Mouse (Mus musculus): Measurements from ENCODE around the gene Usp44. TPM values are rescaled to one million over a fixed set of nuclear protein-coding genes. Genes with fewer than 3 reads are reported as not detected.

Usp44 gene
- polyA plus RNA-seq, 1 experiment from 2014 or later, result not detected

DNA sequence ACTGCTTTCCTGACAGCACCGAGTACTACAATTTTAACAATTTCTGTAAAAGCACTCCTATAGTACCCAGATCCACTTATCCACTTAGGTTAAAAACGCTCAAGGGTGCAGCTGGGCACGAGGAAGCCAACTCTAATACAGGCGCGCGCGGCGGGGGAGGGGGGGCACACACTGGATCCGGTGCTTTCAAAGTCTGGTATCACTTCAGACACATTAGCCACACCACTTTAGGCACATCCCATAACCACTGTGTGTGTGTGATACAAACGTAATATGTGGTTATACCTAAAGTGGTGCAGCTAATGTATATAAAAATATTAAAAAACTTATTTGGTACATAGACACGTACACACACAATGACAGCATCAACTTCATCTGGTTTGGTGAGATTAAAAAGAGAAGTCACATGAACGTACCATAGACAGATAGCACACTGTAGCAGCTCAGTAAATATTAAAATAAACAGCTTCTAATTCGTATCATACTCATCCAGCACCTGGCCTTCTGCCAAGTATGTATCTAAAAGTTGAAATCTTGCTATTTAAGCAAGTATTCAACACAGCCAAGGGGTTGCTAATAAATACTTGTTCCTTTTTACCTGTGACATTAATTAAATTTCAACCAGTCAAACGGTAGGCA is 54.6 kb downstream of the Usp44 start:
- H3K27ac ChIP-seq, result no peak overlapping the region
- no peaks in the 10 kb centered on the region for H3K36me3 ChIP-seq (ENCODE audit: inconsistent target)
- 90% methylated on average over 13 of the region's 14 CpGs for WGBS (ENCODE audit: missing documents)
- H3K79me2 ChIP-seq (ENCODE audit: inconsistent target), result peaks cover 89% of the 10 kb centered on the region
- H3K4me3 ChIP-seq (ENCODE audit: inconsistent target), result no peak overlapping the region

DNA sequence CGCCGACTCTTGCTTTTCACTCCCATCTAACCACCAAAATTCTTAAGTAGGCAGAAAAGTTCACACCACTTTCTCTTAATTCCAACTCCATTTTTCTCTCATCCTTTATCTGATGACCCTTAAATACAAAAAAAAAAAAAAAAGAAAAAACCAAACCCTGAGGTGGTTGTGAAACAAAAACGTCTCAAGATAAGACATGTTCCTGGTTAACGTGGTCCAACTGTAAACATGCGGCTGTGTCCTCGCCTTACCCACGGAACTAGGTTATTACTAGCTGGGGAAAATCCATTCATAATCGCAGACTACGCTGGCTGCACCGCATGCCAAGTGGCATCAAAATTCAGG is 57.2 kb downstream of the Usp44 start:
- WGBS (ENCODE audit: missing documents), result 12% methylated on average over 10 of the region's 10 CpGs
- H3K36me3 ChIP-seq (ENCODE audit: inconsistent target), result no peaks in the 10 kb centered on the region
- peaks cover 63% of the 10 kb centered on the region for H3K79me2 ChIP-seq (ENCODE audit: inconsistent target)
- peak overlapping the region; percentile 95 for H3K4me3 ChIP-seq (ENCODE audit: inconsistent target)
- peak overlapping the region; percentile 78 for H3K27ac ChIP-seq

DNA sequence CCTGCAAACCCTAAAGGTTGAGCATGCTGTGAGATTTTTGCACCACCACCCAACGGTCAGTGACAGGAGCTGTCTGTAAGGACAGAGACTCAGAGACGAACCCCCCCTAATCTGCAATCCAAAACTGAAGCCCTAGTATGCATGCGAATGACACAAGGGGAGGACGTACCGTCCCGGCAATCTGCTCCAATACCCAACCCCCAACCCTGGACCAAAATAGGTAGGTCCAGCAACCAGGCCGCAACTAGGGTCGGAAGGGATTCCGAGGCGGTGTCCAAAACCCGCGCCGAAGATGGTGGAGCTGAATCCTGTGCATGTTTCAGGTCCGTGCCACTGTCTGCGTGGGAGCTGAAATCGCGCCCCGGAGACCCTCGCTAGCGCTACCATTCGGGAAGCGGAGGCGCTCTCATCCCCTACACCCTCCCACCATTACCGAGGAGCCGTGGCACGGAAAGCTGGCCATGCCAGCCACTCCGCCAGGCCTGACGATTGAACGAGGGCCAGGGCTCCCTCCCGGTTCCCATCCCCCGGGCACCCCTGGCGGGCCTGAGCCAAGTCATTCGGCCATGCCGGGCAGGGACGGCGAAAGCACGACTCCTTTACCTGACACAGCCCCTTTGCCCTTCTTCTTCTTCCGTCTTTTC is 57.7 kb downstream of the Usp44 start:
- Histone ChIP-seq H3K27ac (peak overlapping the region; percentile 78), H3K4me3 (ENCODE audit: inconsistent target) (peak overlapping the region; percentile 95), H3K36me3 (ENCODE audit: inconsistent target) (no peaks in the 10 kb centered on the region), H3K79me2 (ENCODE audit: inconsistent target) (peaks cover 58% of the 10 kb centered on the region)
- 1% methylated on average over 36 of the region's 38 CpGs for WGBS (ENCODE audit: missing documents)

DNA sequence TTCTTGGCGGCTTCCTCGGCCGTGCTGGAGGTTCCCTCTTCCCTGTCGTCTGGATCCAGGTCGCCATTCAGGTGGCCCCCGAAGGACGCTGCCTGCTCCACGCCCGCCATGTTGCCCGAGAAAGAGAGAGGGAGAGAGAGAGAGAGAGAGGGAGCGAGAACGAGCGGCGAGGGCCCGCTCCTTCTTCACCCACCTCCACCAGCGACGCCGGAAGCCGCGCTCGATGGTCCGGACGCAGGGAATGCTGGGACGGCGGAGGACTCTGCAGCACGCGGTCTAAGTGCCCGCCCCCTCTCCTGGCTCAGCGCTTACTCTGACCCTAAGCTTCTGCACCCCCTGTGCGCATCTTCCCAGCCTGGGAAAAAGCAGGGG is 58.2 kb downstream of the Usp44 start:
- Histone ChIP-seq H3K27ac (peak overlapping the region; percentile 78), H3K36me3 (ENCODE audit: inconsistent target) (no peaks in the 10 kb centered on the region), H3K79me2 (ENCODE audit: inconsistent target) (peaks cover 53% of the 10 kb centered on the region), H3K4me3 (ENCODE audit: inconsistent target) (peak overlapping the region; percentile 95)
- 0% methylated on average over 16 of the region's 30 CpGs for WGBS (ENCODE audit: missing documents)

DNA sequence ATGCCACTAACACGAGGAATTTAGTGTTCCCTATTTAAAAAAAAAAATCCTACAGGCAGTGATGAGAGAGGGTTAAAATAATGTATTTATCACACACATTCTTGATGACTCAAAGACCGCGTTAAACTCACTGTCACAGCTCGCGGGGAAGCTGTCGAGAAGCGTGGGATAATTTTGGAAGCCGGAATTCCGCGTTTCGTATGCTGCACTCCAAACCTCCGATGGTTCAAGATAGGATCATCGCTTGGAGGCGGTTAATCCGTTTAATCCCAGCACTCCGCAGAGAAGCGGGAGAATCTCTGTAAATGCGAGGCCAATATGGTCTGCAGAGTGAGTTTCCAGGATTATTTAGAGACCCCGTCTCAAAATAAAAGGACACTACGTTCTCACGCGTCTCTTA is 58.6 kb downstream of the Usp44 start:
- H3K4me3 ChIP-seq (ENCODE audit: inconsistent target), result peak overlapping the region; percentile 95
- no peaks in the 10 kb centered on the region for H3K36me3 ChIP-seq (ENCODE audit: inconsistent target)
- peak overlapping the region; percentile 78; the same call in 1 of the 2 replicates for H3K27ac ChIP-seq
- WGBS (ENCODE audit: missing documents), result 11% methylated on average over 22 of the region's 22 CpGs
- H3K79me2 ChIP-seq (ENCODE audit: inconsistent target), result peaks cover 49% of the 10 kb centered on the region

DNA sequence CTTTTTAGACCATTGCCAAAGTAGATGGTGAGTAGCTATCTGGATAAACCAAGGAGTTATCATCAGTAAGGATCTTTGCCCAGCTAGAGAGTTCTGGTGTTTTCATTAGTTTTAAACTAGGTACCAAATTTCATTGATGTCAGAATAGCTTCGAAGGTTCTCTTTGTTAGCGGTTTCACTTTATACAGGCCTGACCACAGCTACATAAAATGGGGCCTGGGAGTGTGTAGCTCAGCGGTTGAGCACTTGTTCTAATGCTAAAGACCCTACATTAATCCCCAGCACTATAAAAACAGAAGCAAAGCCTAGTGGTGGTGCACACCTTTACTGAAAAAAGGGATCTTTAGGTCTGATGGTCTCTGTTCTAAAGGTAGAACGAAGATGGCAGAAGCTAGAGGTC is 59.2 kb downstream of the Usp44 start:
- Histone ChIP-seq H3K4me3 (ENCODE audit: inconsistent target) (0 out of 2 replicates have a peak overlapping the region, but pooled peaks have one; percentile 95), H3K36me3 (ENCODE audit: inconsistent target) (no peaks in the 10 kb centered on the region), H3K79me2 (ENCODE audit: inconsistent target) (peaks cover 43% of the 10 kb centered on the region), H3K27ac (no peak overlapping the region)
- WGBS (ENCODE audit: missing documents), result 89% methylated on average over 4 of the region's 4 CpGs

DNA sequence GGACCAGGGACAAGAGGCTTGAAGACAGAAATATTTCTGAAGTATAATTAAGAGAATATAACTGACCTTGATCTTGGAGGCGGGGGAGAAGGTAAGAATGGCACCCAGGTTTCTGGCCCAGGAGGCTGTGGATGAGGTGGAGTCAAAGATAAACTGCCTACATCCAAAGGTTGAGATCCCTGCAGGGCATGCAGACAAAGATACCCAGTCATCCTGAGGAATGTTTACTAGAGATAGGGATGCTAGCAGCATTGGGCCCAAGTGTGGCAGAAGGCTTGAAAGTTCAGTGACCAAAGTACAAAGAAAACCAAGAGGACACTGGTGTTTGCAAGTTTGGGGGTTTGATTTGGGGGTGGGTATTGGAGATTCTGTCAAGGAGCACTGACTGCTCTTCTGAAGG is 59.7 kb downstream of the Usp44 start:
- peaks cover 38% of the 10 kb centered on the region for H3K79me2 ChIP-seq (ENCODE audit: inconsistent target)
- H3K27ac ChIP-seq, result no peak overlapping the region
- no peak overlapping the region for H3K4me3 ChIP-seq (ENCODE audit: inconsistent target)
- H3K36me3 ChIP-seq (ENCODE audit: inconsistent target), result no peaks in the 10 kb centered on the region
- 100% methylated on average over 1 of the region's 1 CpGs for WGBS (ENCODE audit: missing documents)

DNA sequence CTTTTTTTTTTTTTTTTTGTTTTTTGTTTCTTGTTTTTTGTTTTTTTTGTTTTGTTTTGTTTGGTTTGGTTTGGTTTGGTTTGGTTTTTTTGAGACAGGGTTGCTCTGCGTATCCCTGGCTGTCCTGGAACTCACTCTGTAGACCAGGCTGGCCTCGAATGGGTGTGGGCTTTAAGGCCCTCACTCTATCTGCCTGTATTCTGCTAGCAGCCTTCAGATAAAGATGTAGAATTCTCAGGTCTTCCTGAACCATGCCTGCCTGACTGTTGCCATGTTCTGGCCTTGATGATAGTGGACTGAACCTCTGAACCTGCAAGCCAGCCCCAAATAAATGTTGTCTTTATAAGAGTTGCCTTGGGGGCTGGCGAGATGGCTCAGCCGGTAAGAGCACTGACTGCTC is 61.2 kb downstream of the Usp44 start:
- Histone ChIP-seq H3K4me3 (ENCODE audit: inconsistent target) (no peak overlapping the region), H3K36me3 (ENCODE audit: inconsistent target) (no peaks in the 10 kb centered on the region), H3K27ac (no peak overlapping the region), H3K79me2 (ENCODE audit: inconsistent target) (peaks cover 23% of the 10 kb centered on the region)
- WGBS (ENCODE audit: missing documents), result 96% methylated on average over 4 of the region's 4 CpGs

DNA sequence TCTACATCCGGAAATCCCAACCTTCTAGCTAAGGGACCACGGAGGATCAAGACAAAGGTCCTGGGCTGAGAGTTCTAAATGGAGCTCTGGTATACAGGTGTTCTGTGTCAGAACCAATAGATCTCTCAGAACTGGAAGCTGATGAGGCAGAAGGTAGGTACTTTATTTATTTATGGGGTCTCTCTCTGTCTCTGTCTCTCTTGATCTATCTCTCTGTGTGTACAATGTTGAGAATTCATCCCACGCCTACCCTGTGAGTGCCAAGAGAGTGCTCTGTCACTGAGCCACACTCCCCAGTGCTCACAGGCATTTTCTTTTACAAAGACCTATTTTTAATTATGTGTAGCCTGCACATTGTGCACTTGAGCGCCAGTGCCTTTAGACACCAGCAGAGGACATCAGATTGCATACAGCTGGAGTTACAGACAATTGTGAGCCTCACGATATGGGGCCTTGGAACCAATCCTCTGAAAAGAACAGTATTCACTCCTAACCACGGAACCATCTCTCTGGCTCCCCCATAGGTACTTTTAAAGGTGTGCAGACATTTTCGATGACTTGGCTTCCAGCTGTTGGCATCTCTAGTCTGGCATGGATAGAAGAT is 65.8 kb downstream of the Usp44 start, which contains the start of gene Metap2:
TSS of gene Metap2 (minus strand) at position 51 of the 604 bp plus-strand sequence.
- WGBS (ENCODE audit: missing documents), result 78% methylated on average over 7 of the region's 7 CpGs
- Histone ChIP-seq H3K4me3 (ENCODE audit: inconsistent target) (no peak within 1 kb of the TSS), H3K36me3 (ENCODE audit: inconsistent target) (no peaks in the 10 kb centered on the region), H3K27ac (no peak within 1 kb of the TSS), H3K79me2 (ENCODE audit: inconsistent target) (no peaks in the 10 kb centered on the region)

DNA sequence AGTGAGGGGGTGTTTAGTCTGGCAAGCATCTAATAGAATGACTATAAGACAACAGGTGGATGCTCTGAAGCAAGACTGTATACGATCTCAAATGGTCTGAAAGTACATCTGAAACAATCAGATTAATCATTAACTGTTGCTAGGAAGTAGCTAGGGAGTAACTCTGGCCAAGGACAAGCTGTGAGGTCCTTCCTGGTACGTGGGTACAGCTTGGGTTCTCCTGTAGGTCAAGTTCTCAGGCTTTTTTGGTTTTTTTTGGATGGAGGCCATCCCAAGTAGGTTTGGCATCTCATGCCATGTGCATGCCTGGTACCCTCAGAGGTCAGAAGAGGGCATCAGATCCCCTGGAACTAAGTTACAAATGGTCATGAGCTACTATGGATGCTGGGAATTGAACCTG is 67.9 kb downstream of the Usp44 start:
- H3K79me2 ChIP-seq (ENCODE audit: inconsistent target), result no peaks in the 10 kb centered on the region
- H3K27ac ChIP-seq, result no peak overlapping the region
- WGBS (ENCODE audit: missing documents), result 68% methylated on average over 2 of the region's 2 CpGs
- no peaks in the 10 kb centered on the region for H3K36me3 ChIP-seq (ENCODE audit: inconsistent target)
- H3K4me3 ChIP-seq (ENCODE audit: inconsistent target), result no peak overlapping the region

DNA sequence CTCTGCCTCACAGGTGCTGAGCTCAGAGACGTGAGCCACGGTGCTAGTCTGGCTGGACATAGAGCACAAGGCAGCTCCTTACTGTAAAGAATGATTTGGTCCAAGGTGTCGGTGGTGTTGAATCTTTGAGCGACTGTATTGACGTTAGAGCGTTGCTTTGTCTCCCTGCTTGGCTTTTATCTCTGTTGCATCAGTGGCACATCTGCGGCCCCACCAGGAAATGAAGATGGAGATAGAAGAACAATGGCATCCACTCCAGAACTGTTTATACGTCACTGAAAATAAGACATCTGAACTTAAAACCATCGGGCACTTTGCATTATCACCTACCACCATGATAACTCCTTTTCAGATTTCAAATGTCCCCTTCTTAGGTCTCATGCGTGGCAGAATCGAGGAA is 68.6 kb downstream of the Usp44 start:
- Histone ChIP-seq H3K4me3 (ENCODE audit: inconsistent target) (no peak overlapping the region), H3K79me2 (ENCODE audit: inconsistent target) (no peaks in the 10 kb centered on the region), H3K36me3 (ENCODE audit: inconsistent target) (no peaks in the 10 kb centered on the region), H3K27ac (no peak overlapping the region)
- WGBS (ENCODE audit: missing documents), result 86% methylated on average over 11 of the region's 11 CpGs

DNA sequence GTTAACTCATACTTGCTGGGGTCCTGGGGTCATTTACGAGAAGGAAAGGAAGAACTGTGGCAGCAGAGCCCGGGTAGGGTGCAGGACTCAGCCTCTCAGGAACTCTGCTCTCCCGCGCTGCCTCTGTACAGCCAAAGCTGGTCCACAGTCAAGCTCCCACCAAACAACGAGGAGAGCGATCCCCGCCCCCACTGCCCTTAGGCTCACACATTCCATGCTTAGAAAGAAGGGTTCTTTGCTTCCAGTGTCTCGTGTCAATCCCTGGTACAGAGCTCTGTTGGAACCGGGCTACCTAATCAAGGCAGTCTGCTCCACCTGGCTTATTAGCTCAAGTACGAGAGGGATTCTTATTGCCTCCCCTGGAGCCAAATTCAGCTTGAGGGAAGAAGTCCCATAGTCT is 76.0 kb downstream of the Usp44 start:
- 74% methylated on average over 7 of the region's 10 CpGs for WGBS (ENCODE audit: missing documents)
- H3K36me3 ChIP-seq (ENCODE audit: inconsistent target), result no peaks in the 10 kb centered on the region
- no peaks in the 10 kb centered on the region for H3K79me2 ChIP-seq (ENCODE audit: inconsistent target)
- no peak overlapping the region for H3K27ac ChIP-seq
- H3K4me3 ChIP-seq (ENCODE audit: inconsistent target), result no peak overlapping the region

Other genes with a start within 250 kb of the Usp44 start
- 27.2 to 63.4 TPM (median 40.4 TPM) in 3 replicates for gene Snrpf, start 241.8 kb upstream of the Usp44 start, polyA plus RNA-seq (2018)
- gene Ntn4, start 190.9 kb upstream of the Usp44 start, polyA plus RNA-seq (2018), result 0.04 to 0.09 TPM in 2 of 3 replicates, not detected in the other
- gene Metap2, start 65.5 kb downstream of the Usp44 start, polyA plus RNA-seq (2018), result 144 to 314 TPM (median 269 TPM) in 3 replicates
- gene Vezt, start 204.3 kb downstream of the Usp44 start, polyA plus RNA-seq (2018), result 11.2 to 15.9 TPM (median 13.0 TPM) in 3 replicates
- 10.3 to 11.7 TPM (median 10.9 TPM) in 3 replicates for gene Fgd6, start 204.4 kb downstream of the Usp44 start, polyA plus RNA-seq (2018)